Mouse (Mus musculus): ENCODE results near the gene Cmah. TPM values are rescaled to one million over a fixed set of nuclear protein-coding genes. Genes with fewer than 3 reads are reported as not detected.
A peak's percentile ranks its signal among the peaks of the same experiment; 100 is the strongest.

Gene Cmah
- polyA plus RNA-seq, 1 experiment, result 8.3 TPM

GRCm38 (mm10) chr13:24416409-24416808 is 89.2 kb downstream of the Cmah start:
- Histone ChIP-seq H3K36me3 (ENCODE audit: control insufficient read depth, insufficient read depth, low read length) (no peaks in the 10 kb centered on the region), H3K4me3 (ENCODE audit: insufficient read depth, low read depth, low read length) (no peak overlapping the region), H3K4me1 (ENCODE audit: control insufficient read depth, insufficient read depth, low read length) (no peaks in the 10 kb centered on the region), H3K27ac (ENCODE audit: insufficient read depth, low read depth, low read length) (no peak overlapping the region), H3K27me3 (replicated peaks; ENCODE audit: control insufficient read depth, insufficient read depth, low read length) (no peaks in the 10 kb centered on the region)
- TF ChIP-seq POLR2A (IDR thresholded peaks at IDR 0.05; ENCODE audit: low read depth, low read length) (no peak), CTCF (conservative IDR thresholded peaks at IDR 0.05; ENCODE audit: insufficient read depth, insufficient read length, low read depth, low read length) (peak; percentile 45)
- DNase-seq, result peak; percentile 72
- WGBS, result 49% methylated on average over 4 of the region's 4 CpGs

GRCm38 (mm10) chr13:24418024-24418423 is 90.8 kb downstream of the Cmah start:
- no peak overlapping the region for H3K27ac ChIP-seq (ENCODE audit: insufficient read depth, low read depth, low read length)
- H3K27me3 ChIP-seq (replicated peaks; ENCODE audit: control insufficient read depth, insufficient read depth, low read length), result no peaks in the 10 kb centered on the region
- H3K36me3 ChIP-seq (ENCODE audit: control insufficient read depth, insufficient read depth, low read length), result no peaks in the 10 kb centered on the region
- WGBS, result 62% methylated on average over 1 of the region's 1 CpGs
- no peak overlapping the region for H3K4me3 ChIP-seq (ENCODE audit: insufficient read depth, low read depth, low read length)
- no peak for DNase-seq
- no peak for TF ChIP-seq POLR2A (IDR thresholded peaks at IDR 0.05; ENCODE audit: low read depth, low read length)
- H3K4me1 ChIP-seq (ENCODE audit: control insufficient read depth, insufficient read depth, low read length), result no peaks in the 10 kb centered on the region

GRCm38 (mm10) chr13:24418814-24419213 is 91.6 kb downstream of the Cmah start:
- 90% methylated on average over 4 of the region's 4 CpGs for WGBS
- no peak for DNase-seq
- Histone ChIP-seq H3K36me3 (ENCODE audit: control insufficient read depth, insufficient read depth, low read length) (no peaks in the 10 kb centered on the region), H3K27me3 (replicated peaks; ENCODE audit: control insufficient read depth, insufficient read depth, low read length) (no peaks in the 10 kb centered on the region), H3K4me3 (ENCODE audit: insufficient read depth, low read depth, low read length) (no peak overlapping the region), H3K4me1 (ENCODE audit: control insufficient read depth, insufficient read depth, low read length) (no peaks in the 10 kb centered on the region), H3K27ac (ENCODE audit: insufficient read depth, low read depth, low read length) (no peak overlapping the region)
- TF ChIP-seq CTCF (conservative IDR thresholded peaks at IDR 0.05; ENCODE audit: insufficient read depth, insufficient read length, low read depth, low read length), result no peak

- TF ChIP-seq CTCF (conservative IDR thresholded peaks at IDR 0.05; ENCODE audit: insufficient read depth, insufficient read length, low read depth, low read length), result no peak
- TF ChIP-seq POLR2A (IDR thresholded peaks at IDR 0.05; ENCODE audit: low read depth, low read length), result no peak
- H3K4me3 ChIP-seq (ENCODE audit: insufficient read depth, low read depth, low read length), result no peak overlapping the region
Measured at GRCm38 (mm10) chr13:24419560-24420250, 92.5 kb downstream of the Cmah start.

GRCm38 (mm10) chr13:24421987-24422386 is 94.8 kb downstream of the Cmah start:
- no peaks in the 10 kb centered on the region for H3K36me3 ChIP-seq (ENCODE audit: control insufficient read depth, insufficient read depth, low read length)
- DNase-seq, result no peak
- H3K27me3 ChIP-seq (replicated peaks; ENCODE audit: control insufficient read depth, insufficient read depth, low read length), result no peaks in the 10 kb centered on the region
- WGBS, result 71% methylated on average over 3 of the region's 3 CpGs
- H3K4me3 ChIP-seq (ENCODE audit: insufficient read depth, low read depth, low read length), result no peak overlapping the region
- no peaks in the 10 kb centered on the region for H3K4me1 ChIP-seq (ENCODE audit: control insufficient read depth, insufficient read depth, low read length)
- H3K27ac ChIP-seq (ENCODE audit: insufficient read depth, low read depth, low read length), result no peak overlapping the region
- TF ChIP-seq POLR2A (IDR thresholded peaks at IDR 0.05; ENCODE audit: low read depth, low read length) (no peak), CTCF (conservative IDR thresholded peaks at IDR 0.05; ENCODE audit: insufficient read depth, insufficient read length, low read depth, low read length) (no peak)

More at GRCm38 (mm10) chr13:24419560-24420250, 92.5 kb downstream of the Cmah start:
- no peaks in the 10 kb centered on the region for H3K36me3 ChIP-seq (ENCODE audit: control insufficient read depth, insufficient read depth, low read length)
- H3K27me3 ChIP-seq (replicated peaks; ENCODE audit: control insufficient read depth, insufficient read depth, low read length), result no peaks in the 10 kb centered on the region
- H3K27ac ChIP-seq (ENCODE audit: insufficient read depth, low read depth, low read length), result no peak overlapping the region
- H3K4me1 ChIP-seq (ENCODE audit: control insufficient read depth, insufficient read depth, low read length), result no peaks in the 10 kb centered on the region
- WGBS, result 91% methylated on average over 13 of the region's 13 CpGs
- no peak for DNase-seq

GRCm38 (mm10) chr13:24430215-24430614 is 103.0 kb downstream of the Cmah start:
- H3K27me3 ChIP-seq (replicated peaks; ENCODE audit: control insufficient read depth, insufficient read depth, low read length), result no peaks in the 10 kb centered on the region
- H3K36me3 ChIP-seq (ENCODE audit: control insufficient read depth, insufficient read depth, low read length), result no peaks in the 10 kb centered on the region
- no peak overlapping the region for H3K27ac ChIP-seq (ENCODE audit: insufficient read depth, low read depth, low read length)
- no peak for DNase-seq
- WGBS, result 74% methylated on average over 5 of the region's 5 CpGs
- 0 out of 2 replicates have a peak, but pooled peaks cover 3% of the 10 kb centered on the region for H3K4me1 ChIP-seq (ENCODE audit: control insufficient read depth, insufficient read depth, low read length)
- H3K4me3 ChIP-seq (ENCODE audit: insufficient read depth, low read depth, low read length), result no peak overlapping the region
- TF ChIP-seq CTCF (conservative IDR thresholded peaks at IDR 0.05; ENCODE audit: insufficient read depth, insufficient read length, low read depth, low read length), result no peak

- no peaks in the 10 kb centered on the region for H3K36me3 ChIP-seq (ENCODE audit: control insufficient read depth, insufficient read depth, low read length)
- WGBS, result 71% methylated on average over 3 of the region's 3 CpGs
- TF ChIP-seq POLR2A (IDR thresholded peaks at IDR 0.05; ENCODE audit: low read depth, low read length) (no peak), CTCF (conservative IDR thresholded peaks at IDR 0.05; ENCODE audit: insufficient read depth, insufficient read length, low read depth, low read length) (no peak)
Measured at GRCm38 (mm10) chr13:24431593-24431992, 104.4 kb downstream of the Cmah start.

More at GRCm38 (mm10) chr13:24431593-24431992, 104.4 kb downstream of the Cmah start:
- H3K27ac ChIP-seq (ENCODE audit: insufficient read depth, low read depth, low read length), result no peak overlapping the region
- DNase-seq, result no peak
- H3K27me3 ChIP-seq (replicated peaks; ENCODE audit: control insufficient read depth, insufficient read depth, low read length), result no peaks in the 10 kb centered on the region
- H3K4me3 ChIP-seq (ENCODE audit: insufficient read depth, low read depth, low read length), result no peak overlapping the region
- 0 out of 2 replicates have a peak, but pooled peaks cover 3% of the 10 kb centered on the region for H3K4me1 ChIP-seq (ENCODE audit: control insufficient read depth, insufficient read depth, low read length)

Data from kidney, adult 2 months (tissue).